Mouse (Mus musculus) brain, embryonic 14.5 days (tissue): ENCODE measurements around the gene Gtf3c2. TPM values are rescaled to one million over a fixed set of nuclear protein-coding genes. Genes with fewer than 3 reads are reported as not detected.

Experiments
- DNase-seq: peaks from one replicate; pipeline ENCODE4 v3.0.0-alpha.2; 2011; ENCODE audit warnings: low read depth
- CTCF ChIP-seq: fragments of 200-500 bp; IDR thresholded peaks from 2 replicates; pipeline ENCODE4 v1.5.1; 2012; ENCODE audit warnings: inconsistent platforms, mild to moderate bottlenecking, moderate library complexity, borderline replicate concordance; ENCODE audit not compliant: insufficient read depth, insufficient read length; ENCODE audit errors: extremely low read depth
- POLR2A ChIP-seq: fragments of 200-500 bp; IDR thresholded peaks from 2 replicates; pipeline ENCODE4 v1.6.1; 2012; ENCODE audit warnings: mild to moderate bottlenecking, inconsistent platforms, borderline replicate concordance; ENCODE audit not compliant: poor library complexity, insufficient read depth, insufficient read length, severe bottlenecking; ENCODE audit errors: extremely low read depth
- polyA plus RNA-seq: library from polyadenylated mRNA; depleted of rRNA; stranded (reverse); fragments of >200 nt; gene quantifications from 2 replicates; pipeline ENCODE4 v1.2.3, GENCODE M21; 2012; rRNA removed

Gene Gtf3c2
- polyA plus RNA-seq, 1 experiment = 94.3 TPM

DNA sequence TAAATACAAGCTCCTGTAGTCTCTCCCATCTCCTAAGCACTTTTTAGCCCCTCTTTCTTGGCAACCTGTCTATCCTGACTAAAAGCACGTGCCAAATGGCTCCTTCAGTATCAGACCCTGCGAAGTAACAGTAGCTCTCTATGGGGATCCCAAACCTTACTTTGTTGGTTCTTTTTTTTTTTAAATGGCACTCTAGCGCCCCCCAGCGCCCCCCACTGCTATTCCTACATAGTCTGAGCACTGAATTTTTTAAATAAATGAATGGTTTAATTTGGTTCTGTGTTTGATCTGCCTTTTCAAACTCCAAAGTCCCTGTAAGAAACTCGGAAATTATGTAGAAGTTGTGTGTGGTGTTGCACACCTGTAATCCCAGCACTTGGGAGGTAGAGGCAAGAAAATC lies 53.9 kb downstream of the Gtf3c2 start:
- no peak for DNase-seq
- TF ChIP-seq CTCF (no peak), POLR2A (no peak)

DNA sequence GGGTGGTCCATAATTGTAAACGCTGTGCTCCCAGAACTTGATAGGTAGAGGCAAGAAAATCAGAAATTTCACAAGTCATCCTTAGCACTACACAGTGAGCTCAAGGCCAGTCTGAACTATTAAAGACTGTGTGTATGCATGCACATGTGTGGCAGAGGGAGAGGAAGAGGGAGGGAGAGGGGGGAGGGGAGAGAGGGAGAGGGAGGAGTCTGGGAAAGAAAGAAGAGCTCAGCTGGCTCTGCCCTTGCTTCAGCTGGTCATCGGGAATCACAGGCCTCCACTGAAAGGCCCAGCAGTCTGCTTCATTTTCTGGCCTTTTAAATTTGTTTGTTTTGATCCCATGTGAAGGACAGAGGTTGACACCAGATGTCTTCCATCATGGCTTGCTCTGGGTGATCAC lies 56.5 kb downstream of the Gtf3c2 start:
- TF ChIP-seq POLR2A (no peak), CTCF (no peak)

DNA sequence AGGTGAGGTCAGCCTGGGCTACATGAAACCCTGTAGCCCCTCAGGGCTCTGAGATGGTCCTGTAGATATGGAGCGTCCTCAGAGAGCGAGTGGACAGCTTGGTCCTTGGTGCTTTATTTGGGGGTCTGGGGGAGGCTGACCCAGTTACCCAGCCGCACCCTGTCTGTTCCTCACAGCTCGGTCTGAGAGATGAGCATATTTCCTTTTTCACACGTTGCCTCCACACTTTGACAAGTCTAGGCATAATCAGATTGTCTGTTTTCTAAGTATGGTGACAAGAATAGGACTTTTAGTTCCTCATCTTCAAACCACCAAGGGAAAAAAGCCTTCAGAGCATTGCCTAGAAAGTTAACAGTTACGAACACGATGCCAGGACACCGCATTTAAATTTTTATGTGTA lies 58.8 kb downstream of the Gtf3c2 start:
- no peak for DNase-seq
- TF ChIP-seq POLR2A (no peak), CTCF (no peak)

More for the DNA sequence above, 56.5 kb downstream of the Gtf3c2 start:
- DNase-seq = no peak

DNA sequence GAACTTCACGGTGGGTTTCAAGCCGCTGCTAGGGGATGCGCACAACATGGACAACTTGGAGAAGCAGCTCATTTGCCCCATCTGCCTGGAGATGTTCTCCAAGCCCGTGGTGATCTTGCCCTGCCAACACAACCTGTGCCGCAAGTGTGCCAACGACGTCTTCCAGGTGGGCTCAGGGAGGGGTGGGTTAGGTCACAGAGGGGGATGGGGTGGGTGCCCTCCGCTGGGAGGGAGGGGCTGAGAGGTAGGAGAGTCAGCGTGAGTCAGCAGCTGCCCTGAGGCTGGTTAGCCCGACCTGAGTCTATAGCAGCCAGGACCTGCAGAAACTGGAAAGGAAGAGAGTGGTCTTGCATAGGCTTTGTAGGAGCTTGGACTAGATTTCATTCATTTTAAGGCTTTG lies 63.0 kb downstream of the Gtf3c2 start:
- TF ChIP-seq CTCF (no peak), POLR2A (no peak)
- DNase-seq = no peak

DNA sequence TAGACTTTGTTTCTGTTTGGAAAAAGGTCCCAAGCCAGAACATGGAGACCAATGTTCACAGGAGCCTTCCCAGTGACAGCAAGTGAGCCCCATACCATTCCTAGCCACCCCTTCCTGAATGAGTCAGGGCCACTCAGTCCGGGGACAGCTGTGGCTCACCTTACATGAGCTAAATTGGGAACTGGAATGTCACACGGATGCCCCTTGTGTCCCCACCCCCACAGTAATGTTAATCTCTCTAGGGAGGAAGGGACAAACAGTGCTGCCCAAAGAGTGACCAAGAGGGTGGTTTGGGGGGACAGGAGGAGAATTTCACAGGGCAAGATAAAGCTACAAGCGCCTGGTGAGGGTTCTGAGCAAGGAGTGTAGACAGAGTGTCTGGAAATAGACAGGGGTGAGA lies 63.6 kb downstream of the Gtf3c2 start, which contains the start of gene Trim54:
Gene Trim54, plus strand, starts transcription at position 359 of the 400 bp plus-strand sequence.
- DNase-seq = no peak
- TF ChIP-seq POLR2A = no peak
- TF ChIP-seq CTCF = no peak

DNA sequence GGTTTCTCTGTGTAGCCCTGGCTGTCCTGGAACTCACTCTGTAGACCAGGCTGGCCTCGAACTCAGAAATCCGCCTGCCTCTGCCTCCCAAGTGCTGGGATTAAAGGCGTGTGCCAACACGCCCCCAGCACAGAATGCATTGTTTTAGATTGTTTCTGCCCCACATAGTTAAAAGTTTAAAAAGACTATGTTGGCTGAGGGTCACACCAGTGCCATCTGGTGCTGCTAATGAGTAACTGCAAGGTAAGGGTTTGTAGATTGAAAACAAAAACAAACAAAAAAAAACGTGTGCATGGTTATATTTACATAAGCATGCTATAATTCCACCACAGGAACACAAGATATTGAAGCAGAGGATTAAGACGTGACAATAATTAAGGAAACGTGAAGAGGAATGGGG lies 69.2 kb downstream of the Gtf3c2 start:
- peak; percentile 41; the same call in 1 of the 2 replicates for TF ChIP-seq CTCF
- TF ChIP-seq POLR2A = no peak
- DNase-seq = peak; percentile 21

DNA sequence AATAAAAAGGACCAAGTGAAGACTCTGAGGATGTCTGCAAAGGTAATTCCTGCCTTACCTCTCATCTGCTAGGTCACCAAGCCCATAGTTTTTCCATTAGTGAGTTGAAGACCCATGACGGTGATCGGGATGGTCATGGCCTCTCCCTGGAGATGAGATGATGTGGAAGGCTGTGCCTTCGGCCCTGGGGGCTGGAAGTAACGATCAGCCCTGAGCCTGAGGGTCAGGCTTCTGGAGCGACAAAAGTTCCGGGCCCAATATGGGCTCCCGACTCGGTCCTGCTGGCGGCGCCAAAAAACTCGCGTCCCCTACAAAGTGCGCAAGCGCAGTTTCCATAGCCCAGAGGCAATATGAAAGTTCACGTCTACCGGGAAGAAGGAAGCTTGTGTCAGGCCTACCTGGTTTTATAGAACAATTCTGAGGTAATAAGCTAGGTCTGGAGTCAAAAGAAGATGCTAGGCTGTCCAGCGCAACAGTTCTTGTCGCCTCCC lies 71.9 kb downstream of the Gtf3c2 start, which contains the start of gene Slc30a3:
Gene Slc30a3, minus strand, starts transcription at position 238 of the 491 bp plus-strand sequence.
- DNase-seq = no peak
- no peak for TF ChIP-seq CTCF
- no peak for TF ChIP-seq POLR2A

Other genes with a start within 250 kb of the Gtf3c2 start
- 27.4 and 34.4 TPM in 2 replicates for gene Cgref1, start 234.6 kb downstream of the Gtf3c2 start, polyA plus RNA-seq
- 178 and 250 TPM in 2 replicates for gene Preb, start 219.8 kb downstream of the Gtf3c2 start, polyA plus RNA-seq
- gene Tcf23, start 211.5 kb downstream of the Gtf3c2 start, polyA plus RNA-seq = not detected in 2 replicates
- 122 and 154 TPM in 2 replicates for gene Atraid, start 131.8 kb downstream of the Gtf3c2 start, polyA plus RNA-seq
- 40.7 and 44.5 TPM in 2 replicates for gene Slc5a6, start 131.2 kb downstream of the Gtf3c2 start, polyA plus RNA-seq
- 33.8 and 34.0 TPM in 2 replicates for gene Cad, start 125.4 kb downstream of the Gtf3c2 start, polyA plus RNA-seq
- gene Dnajc5g, start 73.9 kb downstream of the Gtf3c2 start, polyA plus RNA-seq = not detected in 2 replicates
- gene Slc30a3, start 71.9 kb downstream of the Gtf3c2 start, polyA plus RNA-seq = 21.2 and 31.6 TPM in 2 replicates
- 0.05 TPM in 1 of 2 replicates, not detected in the other for gene Trim54, start 63.4 kb downstream of the Gtf3c2 start, polyA plus RNA-seq
- gene Ucn, start 41.3 kb downstream of the Gtf3c2 start, polyA plus RNA-seq = not detected in 2 replicates
- 55.9 and 74.4 TPM in 2 replicates for gene Mpv17, start 25.9 kb downstream of the Gtf3c2 start, polyA plus RNA-seq
- 3.7 and 4.1 TPM in 2 replicates for gene Gm29609, start 233 bp downstream of the Gtf3c2 start, polyA plus RNA-seq
- gene Snx17, start 13.1 kb upstream of the Gtf3c2 start, polyA plus RNA-seq = 96.8 and 110 TPM in 2 replicates
- 53.3 and 58.6 TPM in 2 replicates for gene Eif2b4, start 13.3 kb upstream of the Gtf3c2 start, polyA plus RNA-seq
- gene Zfp513, start 22.2 kb upstream of the Gtf3c2 start, polyA plus RNA-seq = 62.0 and 96.9 TPM in 2 replicates
- 143 and 192 TPM in 2 replicates for gene Ppm1g, start 40.5 kb upstream of the Gtf3c2 start, polyA plus RNA-seq
- gene Nrbp1, start 60.7 kb upstream of the Gtf3c2 start, polyA plus RNA-seq = 143 and 175 TPM in 2 replicates
- gene Gm9970, start 61.1 kb upstream of the Gtf3c2 start, polyA plus RNA-seq = 0.15 TPM in 1 of 2 replicates, not detected in the other
- 3.4 and 6.4 TPM in 2 replicates for gene Krtcap3, start 71.5 kb upstream of the Gtf3c2 start, polyA plus RNA-seq
- 48.2 and 51.9 TPM in 2 replicates for gene Ift172, start 111.0 kb upstream of the Gtf3c2 start, polyA plus RNA-seq
- 149 and 214 TPM in 2 replicates for gene Fndc4, start 115.9 kb upstream of the Gtf3c2 start, polyA plus RNA-seq
- 0.77 and 0.86 TPM in 2 replicates for gene Gckr, start 117.3 kb upstream of the Gtf3c2 start, polyA plus RNA-seq